8 mouse cellular contexts compared by ENCODE assay signal in the genomic region with DNA sequence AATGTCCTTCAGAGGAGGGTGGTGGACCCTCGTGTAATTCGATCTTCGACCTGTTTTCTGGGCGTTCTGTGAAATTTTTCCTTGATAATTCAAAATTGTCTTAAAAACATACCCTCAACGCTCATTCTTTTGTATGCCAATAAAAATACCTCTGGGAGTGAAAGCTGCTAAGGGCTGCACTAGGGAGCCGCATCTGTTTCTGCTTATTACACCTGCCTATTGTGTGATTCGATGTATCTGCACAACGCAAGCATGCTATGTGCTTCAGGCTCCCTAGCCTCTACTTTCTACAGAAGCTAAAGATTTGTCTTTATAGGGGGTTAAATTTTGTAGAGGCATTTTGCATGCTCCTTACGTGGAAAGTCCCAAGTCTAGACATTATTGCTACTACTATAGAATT.
DNase-seq lines count a peak whose midpoint lies in the region; ATAC-seq and TF ChIP-seq lines count a peak whose summit lies in the region.
"Had no signal": no experiment of that assay in that cellular context is flagged by ENCODE, and none has a peak within 500 bp of the region (broad histone marks: within the 10 kb centered on the region; RNA-seq: fewer than 3 reads in every experiment).

No protein-coding gene starts in this region.

- no peaks in the 10 kb centered on the region for H3K9me3 ChIP-seq in kidney, embryonic 14.5 days (ENCODE audit: control insufficient read depth, low read length)
- no peaks in the 10 kb centered on the region for H3K9me3 ChIP-seq in forebrain, embryonic 14.5 days (replicated peaks; ENCODE audit: control insufficient read depth, low read length)
- no peaks in the 10 kb centered on the region for H3K9me3 ChIP-seq in limb, embryonic 14.5 days (ENCODE audit: control insufficient read depth, low read length)
- no peaks in the 10 kb centered on the region for H3K9me3 ChIP-seq in neural tube, embryonic 13.5 days
- H3K9me3 ChIP-seq: limb, embryonic 15.5 days had no signal

- H3K9ac ChIP-seq in kidney, embryonic 14.5 days (ENCODE audit: low read depth, low read length): no peak overlapping the region
- no peak overlapping the region for H3K9ac ChIP-seq in forebrain, embryonic 14.5 days (ENCODE audit: low read length)
- H3K9ac ChIP-seq in limb, embryonic 14.5 days (ENCODE audit: low read depth, low read length, severe bottlenecking): no peak overlapping the region
- H3K9ac ChIP-seq in neural tube, embryonic 13.5 days: peak overlapping the region; percentile 22; the same call in 1 of the 2 replicates
- H3K9ac ChIP-seq: limb, embryonic 15.5 days had no signal

- no peak overlapping the region for H3K4me2 ChIP-seq in kidney, embryonic 14.5 days (replicated peaks; ENCODE audit: low read depth, low read length)
- H3K4me2 ChIP-seq in forebrain, embryonic 14.5 days (ENCODE audit: low read length): peak overlapping the region; percentile 50; the same call in 1 of the 2 replicates
- peak overlapping the region; percentile 69; the same call in 1 of the 2 replicates for H3K4me2 ChIP-seq in limb, embryonic 14.5 days (replicated peaks; ENCODE audit: low read depth, low read length, severe bottlenecking)
- peak overlapping the region; percentile 57 for H3K4me2 ChIP-seq in neural tube, embryonic 13.5 days

- TF ChIP-seq POLR2A in limb, embryonic 14.5 days (IDR thresholded peaks at IDR 0.05; ENCODE audit: borderline replicate concordance, extremely low read depth, insufficient read depth, insufficient read length): no peak

- no peak overlapping the region for H3K4me3 ChIP-seq in kidney, embryonic 14.5 days (ENCODE audit: low read length)
- H3K4me3 ChIP-seq in forebrain, embryonic 14.5 days (ENCODE audit: low read depth, low read length): no peak overlapping the region
- no peak overlapping the region for H3K4me3 ChIP-seq in limb, embryonic 14.5 days (replicated peaks; ENCODE audit: low read length)
- H3K4me3 ChIP-seq in neural tube, embryonic 13.5 days: no peak overlapping the region

- no peak overlapping the region for H3K27ac ChIP-seq in kidney, embryonic 14.5 days (ENCODE audit: low read depth, low read length)
- H3K27ac ChIP-seq in forebrain, embryonic 14.5 days (ENCODE audit: low read depth, low read length): no peak overlapping the region
- no peak overlapping the region for H3K27ac ChIP-seq in limb, embryonic 14.5 days (replicated peaks; ENCODE audit: low read depth, low read length)
- H3K27ac ChIP-seq in neural tube, embryonic 13.5 days (replicated peaks): peak overlapping the region; percentile 79

- H3K27me3 ChIP-seq in kidney, embryonic 14.5 days (ENCODE audit: control insufficient read depth, insufficient read depth, low read length): no peaks in the 10 kb centered on the region
- H3K27me3 ChIP-seq in forebrain, embryonic 14.5 days (replicated peaks; ENCODE audit: control insufficient read depth, insufficient read depth, low read length): peaks cover 8% of the 10 kb centered on the region; the same call in 1 of the 2 replicates
- no peaks in the 10 kb centered on the region for H3K27me3 ChIP-seq in limb, embryonic 14.5 days (ENCODE audit: control insufficient read depth, insufficient read depth, low read length)
- H3K27me3 ChIP-seq in neural tube, embryonic 13.5 days: no peaks in the 10 kb centered on the region
- H3K27me3 ChIP-seq: limb, embryonic 15.5 days had no signal

- H3K4me1 ChIP-seq in kidney, embryonic 14.5 days (ENCODE audit: control insufficient read depth, insufficient read depth, low read length): no peaks in the 10 kb centered on the region
- H3K4me1 ChIP-seq in forebrain, embryonic 14.5 days (ENCODE audit: control insufficient read depth, insufficient read depth, low read length): 0 out of 2 replicates have a peak, but pooled peaks cover 2% of the 10 kb centered on the region
- peaks cover 13% of the 10 kb centered on the region for H3K4me1 ChIP-seq in limb, embryonic 14.5 days (ENCODE audit: control insufficient read depth, insufficient read depth, low read length)
- peaks cover 12% of the 10 kb centered on the region; the same call in 1 of the 2 replicates for H3K4me1 ChIP-seq in neural tube, embryonic 13.5 days (replicated peaks)

- WGBS in kidney, embryonic 14.5 days: 37% methylated on average over 9 of the region's 9 CpGs
- WGBS in forebrain, embryonic 14.5 days: 30% methylated on average over 9 of the region's 9 CpGs
- WGBS in limb, embryonic 14.5 days: 12% methylated on average over 9 of the region's 9 CpGs
- WGBS in neural tube, embryonic 13.5 days: 26% methylated on average over 9 of the region's 9 CpGs

- H3K36me3 ChIP-seq in kidney, embryonic 14.5 days (ENCODE audit: control insufficient read depth, insufficient read depth, low read length): no peaks in the 10 kb centered on the region
- H3K36me3 ChIP-seq in forebrain, embryonic 14.5 days (ENCODE audit: control insufficient read depth, insufficient read depth, low read length): no peaks in the 10 kb centered on the region
- H3K36me3 ChIP-seq in limb, embryonic 14.5 days (ENCODE audit: control insufficient read depth, insufficient read depth, low read length): no peaks in the 10 kb centered on the region
- no peaks in the 10 kb centered on the region for H3K36me3 ChIP-seq in neural tube, embryonic 13.5 days
- H3K36me3 ChIP-seq: limb, embryonic 15.5 days had no signal

- ATAC-seq in kidney, embryonic 14.5 days (ENCODE audit: low FRiP score, low TSS enrichment): peak; percentile 11; the same call in 1 of the 2 replicates
- ATAC-seq in forebrain, embryonic 14.5 days: peak; percentile 43; the same call in 1 of the 2 replicates
- ATAC-seq in limb, embryonic 14.5 days (ENCODE audit: low FRiP score, low read depth): peak; percentile 45
- peak; percentile 81 for ATAC-seq in neural tube, embryonic 13.5 days (ENCODE audit: low read depth)

- no peak for DNase-seq in kidney, adult 18-20 months
- no peak for DNase-seq in forebrain, embryonic 14.5 days (ENCODE audit: low spot score)
- DNase-seq in limb, embryonic 14.5 days (ENCODE audit: low spot score): no peak
- no peak for DNase-seq in left cerebral cortex, adult 11 months (ENCODE audit: low spot score)
- DNase-seq in kidney, adult 8-10 months: no peak

Comparison
In these comparisons a context has a peak if more than half of its experiments do, and no peak if none do; other contexts are left out.
1. ATAC-seq: peak in every context shown above with its lines; median percentile 81 in neural tube, embryonic 13.5 days; 45 in limb, embryonic 14.5 days; 43 in forebrain, embryonic 14.5 days; 11 in kidney, embryonic 14.5 days.